Mouse (Mus musculus) lung, embryonic 14.5 days (tissue): ENCODE data around the gene Efs. TPM values are rescaled to one million over a fixed set of nuclear protein-coding genes. Genes with fewer than 3 reads are reported as not detected.

Experiments
- ATAC-seq: fragments of 200-750 bp; cut with Nextera tagmentation; 2 replicates; pipeline ENCODE4 v1.8.0; 2017; ENCODE audit warnings: mild to moderate bottlenecking, moderate TSS enrichment, moderate library complexity; ENCODE audit not compliant: insufficient read depth
- DNase-seq: peaks from one replicate; pipeline ENCODE4 v3.0.0-alpha.2; 2015
- H3K27ac ChIP-seq: fragments of 300-500 bp; sonication (generic); 2 replicates; pipeline ENCODE4 v1.5.1; 2014; ENCODE audit warnings: low read depth, mild to moderate bottlenecking, moderate library complexity
- H3K27me3 ChIP-seq: fragments of 300-500 bp; sonication (generic); 2 replicates; pipeline ENCODE4 v1.6.1; 2014; ENCODE audit warnings: low read length, control low read depth; ENCODE audit not compliant: insufficient read depth
- H3K36me3 ChIP-seq: fragments of 300-500 bp; sonication (generic); 2 replicates; pipeline ENCODE4 v1.6.1; 2014; ENCODE audit warnings: control low read depth; ENCODE audit not compliant: insufficient read depth
- H3K4me1 ChIP-seq: fragments of 300-500 bp; sonication (generic); 2 replicates; pipeline ENCODE4 v1.6.1; 2014; ENCODE audit warnings: antibody characterized with exemption, control low read depth; ENCODE audit not compliant: insufficient read depth
- H3K4me2 ChIP-seq: fragments of 300-500 bp; sonication (generic); 2 replicates; pipeline ENCODE4 v1.6.1; 2014; ENCODE audit warnings: mild to moderate bottlenecking
- H3K4me3 ChIP-seq: fragments of 300-500 bp; sonication (generic); 2 replicates; pipeline ENCODE4 v1.5.1; 2014; ENCODE audit warnings: low read depth, low read length
- H3K9ac ChIP-seq: fragments of 300-500 bp; sonication (generic); 2 replicates; pipeline ENCODE4 v1.6.1; 2014
- H3K9me3 ChIP-seq: fragments of 300-500 bp; sonication (generic); 2 replicates; pipeline ENCODE4 v1.6.1; 2016; ENCODE audit warnings: low read depth, low read length, control low read depth
- CTCF ChIP-seq: IDR thresholded peaks from 2 replicates; pipeline ENCODE4 v1.5.1; 2016; ENCODE audit warnings: antibody characterized with exemption, low read depth
- WGBS: fragments of 180-500 bp; shearing (Covaris S2); extraction: QIAGEN DNeasy Blood & Tissue Kit; methylation state at CpG from one replicate; pipeline ENCODE4 v1.1.7; 2014; 5-methylcytosine and 5-hydroxymethylcytosine counted together
- polyA plus RNA-seq: library from polyadenylated mRNA; unstranded; fragments of >200 nt; fragmentation: Nextera tagmentation; extraction: Ambion mirVana; gene quantifications from 2 replicates; pipeline ENCODE4 v1.2.1, GENCODE M21; 2014

Efs gene
- polyA plus RNA-seq, 1 experiment from 2014 or later, result 33.7 TPM

GRCm38 (mm10) chr14:54912886-54913285 is 13.0 kb downstream of the Efs start, which contains the start of gene Slc22a17:
Gene Slc22a17, minus strand, starts transcription at chr14:54913132.
- peak within 1 kb of the TSS; percentile 99 for H3K4me2 ChIP-seq
- H3K36me3 ChIP-seq, result peaks cover 34% of the 10 kb centered on the region
- H3K27me3 ChIP-seq, result no peaks in the 10 kb centered on the region; the same call in 1 of the 2 replicates
- no peaks in the 10 kb centered on the region for H3K4me1 ChIP-seq
- H3K27ac ChIP-seq, result peak within 1 kb of the TSS; percentile 82
- DNase-seq (peak; percentile 91), ATAC-seq (peak; percentile 93)
- no peak; the same call in 1 of the 2 replicates for TF ChIP-seq CTCF
- WGBS, result under 1% methylated on average over 22 of the region's 28 CpGs
- H3K9ac ChIP-seq, result peak within 1 kb of the TSS; percentile 93
- peak within 1 kb of the TSS; percentile 88 for H3K4me3 ChIP-seq
- H3K9me3 ChIP-seq, result no peaks in the 10 kb centered on the region

- Histone ChIP-seq H3K4me2 (peak overlapping the region; percentile 99), H3K4me1 (no peaks in the 10 kb centered on the region), H3K27me3 (no peaks in the 10 kb centered on the region; the same call in 1 of the 2 replicates), H3K27ac (peak overlapping the region; percentile 82), H3K36me3 (peaks cover 37% of the 10 kb centered on the region), H3K9ac (peak overlapping the region; percentile 93), H3K9me3 (no peaks in the 10 kb centered on the region), H3K4me3 (peak overlapping the region; percentile 88)
- WGBS, result under 1% methylated on average over 58 of the region's 69 CpGs
- no peak for TF ChIP-seq CTCF
- peak; percentile 59 for ATAC-seq
- peak; percentile 43 for DNase-seq
Observed at GRCm38 (mm10) chr14:54912109-54912850, 13.6 kb downstream of the Efs start.

- Histone ChIP-seq H3K27ac (no peak overlapping the region), H3K27me3 (no peaks in the 10 kb centered on the region; the same call in 1 of the 2 replicates), H3K36me3 (peaks cover 35% of the 10 kb centered on the region), H3K9me3 (no peaks in the 10 kb centered on the region), H3K4me1 (no peaks in the 10 kb centered on the region), H3K4me2 (no peak overlapping the region), H3K9ac (no peak overlapping the region), H3K4me3 (no peak overlapping the region)
- TF ChIP-seq CTCF, result no peak
- no peak for DNase-seq
- no peak for ATAC-seq
- WGBS, result 79% methylated on average over 7 of the region's 7 CpGs
Observed at GRCm38 (mm10) chr14:54908682-54909081, 17.2 kb downstream of the Efs start.

- no peak for ATAC-seq
- H3K27ac ChIP-seq, result no peak overlapping the region
- TF ChIP-seq CTCF, result no peak
- H3K36me3 ChIP-seq, result peaks cover 31% of the 10 kb centered on the region
- no peaks in the 10 kb centered on the region for H3K9me3 ChIP-seq
- H3K4me1 ChIP-seq, result no peaks in the 10 kb centered on the region
- no peak for DNase-seq
- no peak overlapping the region for H3K4me2 ChIP-seq
- H3K4me3 ChIP-seq, result no peak overlapping the region
- no peak overlapping the region for H3K9ac ChIP-seq
- H3K27me3 ChIP-seq, result no peaks in the 10 kb centered on the region
- 91% methylated on average over 4 of the region's 4 CpGs for WGBS
Observed at GRCm38 (mm10) chr14:54903641-54904040, 22.3 kb downstream of the Efs start.

GRCm38 (mm10) chr14:54900383-54900782 is 25.5 kb downstream of the Efs start:
- TF ChIP-seq CTCF, result peak; percentile 86

GRCm38 (mm10) chr14:54897445-54897844 is 28.5 kb downstream of the Efs start:
- no peak overlapping the region for H3K4me3 ChIP-seq
- no peak for TF ChIP-seq CTCF
- no peak overlapping the region for H3K4me2 ChIP-seq
- H3K27me3 ChIP-seq, result no peaks in the 10 kb centered on the region
- no peak for ATAC-seq
- no peak overlapping the region for H3K27ac ChIP-seq
- WGBS, result 48% methylated on average over 2 of the region's 2 CpGs
- H3K9me3 ChIP-seq, result no peaks in the 10 kb centered on the region
- H3K4me1 ChIP-seq, result no peaks in the 10 kb centered on the region; the same call in 1 of the 2 replicates
- DNase-seq, result no peak
- peaks cover 40% of the 10 kb centered on the region for H3K36me3 ChIP-seq
- H3K9ac ChIP-seq, result no peak overlapping the region

More at GRCm38 (mm10) chr14:54900383-54900782, 25.5 kb downstream of the Efs start:
- Histone ChIP-seq H3K4me1 (no peaks in the 10 kb centered on the region; the same call in 1 of the 2 replicates), H3K9me3 (no peaks in the 10 kb centered on the region), H3K27me3 (no peaks in the 10 kb centered on the region), H3K27ac (0 out of 2 replicates have a peak overlapping the region, but pooled peaks have one; percentile 14), H3K4me2 (no peak overlapping the region), H3K4me3 (no peak overlapping the region), H3K36me3 (peaks cover 39% of the 10 kb centered on the region), H3K9ac (no peak overlapping the region)
- peak; percentile 96 for DNase-seq
- ATAC-seq, result peak; percentile 76
- 0% methylated on average over 3 of the region's 3 CpGs for WGBS
